Mouse (Mus musculus) activated CD4-positive, CD25-positive, alpha-beta regulatory T cell, adult 4 months (primary cell): ENCODE results near the gene Cabs1. TPM values are rescaled to one million over a fixed set of nuclear protein-coding genes. Genes with fewer than 3 reads are reported as not detected.

Source experiments
- ATAC-seq: one replicate; pipeline ENCODE4 v1.8.0; 2017
- polyA plus RNA-seq, 2 experiments: library from polyadenylated mRNA; unstranded; fragments of 100-300 nt; shearing (Covaris generic); gene quantifications; one replicate each; pipeline ENCODE4 v1.2.1; 2017

Gene Cabs1
- not detected for polyA plus RNA-seq

- no peak for ATAC-seq
These were observed at the start of gene Cabs1 for GRCm38 (mm10) chr5:87979139-87979538. Gene Cabs1, plus strand, starts transcription at chr5:87979439.

DNA sequence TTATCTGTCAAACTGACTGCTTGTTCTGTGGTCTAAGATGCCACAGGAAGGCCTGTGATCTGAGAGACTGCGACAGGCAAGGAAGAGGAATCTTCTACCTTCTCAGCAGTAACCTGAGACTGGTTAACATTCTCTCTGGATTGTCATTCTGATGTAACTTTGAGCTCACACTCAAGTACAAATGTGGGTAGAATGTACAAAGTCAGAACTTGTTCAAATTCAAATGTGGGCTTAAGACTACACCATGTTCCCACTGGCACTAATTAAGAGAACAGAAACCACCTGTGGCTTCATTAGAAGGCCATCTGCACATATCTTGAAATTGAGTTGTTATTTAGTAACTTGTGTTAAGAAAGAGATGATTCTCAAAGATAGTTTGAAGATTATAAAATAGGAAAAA, 47.6 kb upstream of the Cabs1 start:
- no peak for ATAC-seq

- ATAC-seq: no peak
These were observed 38.5 kb upstream of the Cabs1 start for GRCm38 (mm10) chr5:87940752-87941151.

GRCm38 (mm10) chr5:87942515-87942914, 36.7 kb upstream of the Cabs1 start:
- no peak for ATAC-seq

DNA sequence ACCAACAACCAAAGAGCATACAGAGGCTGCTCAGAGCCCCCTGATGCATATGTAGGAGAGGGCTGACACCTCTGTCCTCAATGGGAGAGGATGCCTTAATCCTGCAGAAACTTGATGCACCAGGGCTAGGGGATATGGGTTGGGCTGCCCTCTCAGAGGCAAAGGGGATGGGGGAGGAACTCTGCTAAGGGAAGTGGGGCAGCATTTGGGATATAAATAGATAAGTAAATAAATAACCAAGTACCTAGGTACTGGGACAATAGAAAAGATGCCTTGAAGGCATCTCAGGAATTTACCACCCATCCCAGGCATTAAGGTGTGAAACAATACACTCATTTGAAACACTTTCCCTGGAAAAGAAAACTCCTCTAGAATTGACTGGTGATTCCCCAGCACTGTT, 27.4 kb upstream of the Cabs1 start:
- no peak for ATAC-seq

- ATAC-seq: no peak
These were observed 10.0 kb upstream of the Cabs1 start, which contains the start of the genes 2310003L06Rik and Gm28434 for GRCm38 (mm10) chr5:87969201-87969600. Gene 2310003L06Rik, plus strand, starts transcription at chr5:87969459. Gene Gm28434, plus strand, starts transcription at chr5:87969517.

GRCm38 (mm10) chr5:87982468-87983214, 3.4 kb downstream of the Cabs1 start:
- no peak for ATAC-seq

DNA sequence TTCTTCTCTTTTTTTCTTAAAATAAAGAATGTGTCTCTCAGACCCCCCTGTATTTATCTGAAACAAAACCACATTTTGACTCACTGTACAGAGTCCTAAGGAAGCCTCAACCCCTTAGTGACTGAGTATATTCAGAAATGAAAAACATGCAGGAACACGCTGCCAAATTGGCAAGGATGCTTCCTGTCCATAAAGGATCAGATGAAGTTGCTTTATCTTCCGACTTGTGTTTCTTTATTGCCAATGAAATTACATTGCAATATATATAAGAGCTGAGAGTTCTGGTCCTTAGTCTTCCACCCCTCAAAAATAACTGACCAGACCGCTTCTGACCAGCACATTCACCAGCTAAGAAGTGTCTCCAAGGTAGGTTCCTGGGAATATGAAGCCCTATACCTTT, 23.0 kb downstream of the Cabs1 start, which contains the start of gene Smr3a:
Gene Smr3a (plus strand): TSS at position 301 of the 400 bp plus-strand sequence.
- ATAC-seq: no peak

DNA sequence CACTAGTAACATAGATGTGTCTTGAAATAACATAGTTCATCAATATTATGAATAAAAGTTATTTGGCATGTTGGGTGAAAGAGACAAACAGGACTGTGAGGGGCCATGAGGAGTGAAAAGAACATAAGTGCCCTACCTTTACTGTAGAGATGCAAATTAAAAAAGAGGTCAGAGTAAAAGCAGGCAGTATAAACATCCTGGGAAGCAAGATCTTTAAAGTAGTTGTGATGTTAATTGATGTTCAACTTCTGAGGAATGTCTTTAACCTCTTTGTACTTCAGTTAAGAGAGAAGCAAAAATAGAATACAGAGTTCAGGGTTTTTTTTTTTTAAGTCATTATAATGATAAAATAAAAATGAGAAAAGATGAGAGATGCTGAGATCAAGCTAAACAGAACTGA, 26.0 kb downstream of the Cabs1 start:
- no peak for ATAC-seq

Other genes starting within 250 kb of the Cabs1 start
- not detected for gene Csn1s2a, start 204.9 kb upstream of the Cabs1 start, polyA plus RNA-seq
- gene Csn1s2b, start 171.4 kb upstream of the Cabs1 start, polyA plus RNA-seq: under 1 TPM in 1 of 2 experiments, not detected in 1; 0.26 TPM
- gene Prr27, start 153.8 kb upstream of the Cabs1 start, polyA plus RNA-seq: not detected
- not detected for gene Odam, start 94.4 kb upstream of the Cabs1 start, polyA plus RNA-seq
- not detected for gene Csn3, start 53.9 kb upstream of the Cabs1 start, polyA plus RNA-seq
- gene 2310003L06Rik, start 10.0 kb upstream of the Cabs1 start, polyA plus RNA-seq: not detected
- gene Gm28434, start 9.9 kb upstream of the Cabs1 start, polyA plus RNA-seq: not detected
- not detected for gene Smr3a, start 23.1 kb downstream of the Cabs1 start, polyA plus RNA-seq
- not detected for gene Smr2, start 107.1 kb downstream of the Cabs1 start, polyA plus RNA-seq
- gene Gm11116, start 132.1 kb downstream of the Cabs1 start, polyA plus RNA-seq: not detected
- gene Gm11115, start 174.7 kb downstream of the Cabs1 start, polyA plus RNA-seq: not detected